Mouse (Mus musculus) heart, embryonic 11.5 days (tissue): ENCODE results near the gene Gcnt3. TPM values are rescaled to one million over a fixed set of nuclear protein-coding genes. Genes with fewer than 3 reads are reported as not detected.

ENCODE experiments used
- ATAC-seq: fragments of 200-750 bp; cut with Nextera tagmentation; replicated peaks from 2 replicates; pipeline ENCODE4 v1.8.0; 2017; ENCODE audit warnings: moderate library complexity; ENCODE audit not compliant: insufficient number of reproducible peaks, low FRiP score, low TSS enrichment
- H3K27ac ChIP-seq: fragments of 300-500 bp; sonication (generic); 2 replicates; pipeline ENCODE4 v1.5.1; 2014; ENCODE audit warnings: mild to moderate bottlenecking, low read depth, low read length
- H3K27me3 ChIP-seq: fragments of 300-500 bp; sonication (generic); 2 replicates; pipeline ENCODE4 v1.6.1; 2014; ENCODE audit warnings: mild to moderate bottlenecking, low read length, mixed read lengths; ENCODE audit not compliant: control insufficient read depth, insufficient read depth
- H3K36me3 ChIP-seq: fragments of 300-500 bp; sonication (generic); 2 replicates; pipeline ENCODE4 v1.6.1; 2014; ENCODE audit warnings: mild to moderate bottlenecking, low read length, moderate library complexity, mixed read lengths; ENCODE audit not compliant: control insufficient read depth, insufficient read depth
- H3K4me1 ChIP-seq: fragments of 300-500 bp; sonication (generic); 2 replicates; pipeline ENCODE4 v1.6.1; 2014; ENCODE audit warnings: low read length; ENCODE audit not compliant: control insufficient read depth, insufficient read depth
- H3K4me2 ChIP-seq: fragments of 300-500 bp; sonication (generic); 2 replicates; pipeline ENCODE4 v1.6.1; 2014; ENCODE audit warnings: mild to moderate bottlenecking, moderate library complexity
- H3K4me3 ChIP-seq: fragments of 300-500 bp; sonication (generic); 2 replicates; pipeline ENCODE4 v1.5.1; 2014; ENCODE audit warnings: low read depth, low read length
- H3K9ac ChIP-seq: fragments of 300-500 bp; sonication (generic); 2 replicates; pipeline ENCODE4 v1.6.1; 2014; ENCODE audit warnings: mild to moderate bottlenecking, low read depth, low read length, moderate library complexity
- H3K9me3 ChIP-seq: fragments of 300-500 bp; sonication (generic); replicated peaks from 2 replicates; pipeline ENCODE4 v1.6.1; 2016; ENCODE audit warnings: low read length; ENCODE audit not compliant: control insufficient read depth
- WGBS: fragments of 180-500 bp; shearing (Covaris S2); extraction: QIAGEN DNeasy Blood & Tissue Kit; methylation state at CpG from one replicate; pipeline ENCODE4 v1.1.7; 2014; ENCODE audit not compliant: insufficient replicate concordance; 5-methylcytosine and 5-hydroxymethylcytosine counted together
- polyA plus RNA-seq: library from polyadenylated mRNA; unstranded; fragments of >200 nt; fragmentation: Nextera tagmentation; extraction: Ambion mirVana; gene quantifications from 2 replicates; pipeline ENCODE4 v1.2.1, GENCODE M21; 2014

Gene Gcnt3
- polyA plus RNA-seq, 1 experiment from 2014 or later: not detected

DNA sequence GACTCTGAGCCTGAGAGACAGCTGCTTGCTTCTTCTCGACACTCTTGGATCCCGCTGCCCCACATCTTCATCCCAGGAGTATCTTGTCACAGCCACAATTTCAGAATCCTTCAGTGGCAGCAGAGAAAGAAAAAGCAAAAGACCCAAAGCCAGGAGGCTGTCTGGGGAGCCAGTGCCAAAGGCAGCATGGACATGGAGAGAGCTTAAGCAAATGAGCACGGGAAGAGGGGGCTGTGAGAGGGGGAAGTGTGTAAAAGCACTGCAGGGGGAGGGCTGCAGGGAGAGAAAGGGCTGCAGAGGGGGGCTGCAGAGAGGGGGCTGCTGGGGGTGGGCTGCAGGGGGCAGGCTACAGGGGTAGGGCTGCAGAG is 11.5 kb upstream of the Gcnt3 start:
- no peak overlapping the region for H3K4me2 ChIP-seq
- H3K4me1 ChIP-seq: peaks cover 2% of the 10 kb centered on the region; the same call in 1 of the 2 replicates
- no peaks in the 10 kb centered on the region for H3K9me3 ChIP-seq
- H3K4me3 ChIP-seq: no peak overlapping the region
- no peaks in the 10 kb centered on the region for H3K36me3 ChIP-seq
- H3K27me3 ChIP-seq: no peaks in the 10 kb centered on the region
- no peak for ATAC-seq
- no peak overlapping the region for H3K27ac ChIP-seq
- WGBS: 34% methylated on average over 3 of the region's 3 CpGs
- H3K9ac ChIP-seq: no peak overlapping the region

DNA sequence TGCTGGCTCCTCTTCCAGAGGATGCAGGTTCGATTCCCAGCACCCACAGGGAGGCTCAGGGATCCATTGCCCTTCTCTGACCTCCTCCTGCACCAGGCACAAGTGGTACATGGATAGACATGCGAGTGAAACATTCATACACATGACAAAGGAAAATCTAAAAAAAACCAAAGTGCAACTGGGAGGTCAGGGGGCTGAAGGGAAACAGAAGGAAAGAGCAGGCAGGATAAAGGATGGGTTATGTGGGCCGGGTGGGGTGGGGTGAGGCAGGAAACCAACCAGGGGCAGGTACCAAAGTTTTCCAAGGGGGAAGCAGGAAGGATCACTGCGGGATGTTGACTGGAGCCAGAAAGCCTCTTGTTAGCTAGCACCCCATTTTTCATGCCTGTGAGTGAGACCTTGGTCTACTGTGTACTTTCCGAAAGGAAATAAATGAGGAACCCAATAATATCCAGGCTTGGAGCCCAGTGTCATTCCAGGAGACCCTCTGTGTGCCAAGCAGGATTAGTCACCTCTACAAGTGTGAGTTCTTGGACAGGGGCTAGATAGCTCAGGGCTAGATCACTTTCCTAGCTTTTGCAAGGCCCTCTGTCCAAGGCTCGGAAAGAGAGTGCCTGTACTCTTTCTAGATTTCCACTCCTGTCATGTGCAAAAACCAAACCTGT is 11.0 kb upstream of the Gcnt3 start:
- Histone ChIP-seq H3K4me2 (no peak overlapping the region), H3K4me1 (peaks cover 2% of the 10 kb centered on the region; the same call in 1 of the 2 replicates), H3K27me3 (no peaks in the 10 kb centered on the region), H3K9me3 (no peaks in the 10 kb centered on the region), H3K27ac (no peak overlapping the region), H3K36me3 (no peaks in the 10 kb centered on the region), H3K4me3 (no peak overlapping the region), H3K9ac (no peak overlapping the region)
- ATAC-seq: no peak
- 50% methylated on average over 6 of the region's 6 CpGs for WGBS

DNA sequence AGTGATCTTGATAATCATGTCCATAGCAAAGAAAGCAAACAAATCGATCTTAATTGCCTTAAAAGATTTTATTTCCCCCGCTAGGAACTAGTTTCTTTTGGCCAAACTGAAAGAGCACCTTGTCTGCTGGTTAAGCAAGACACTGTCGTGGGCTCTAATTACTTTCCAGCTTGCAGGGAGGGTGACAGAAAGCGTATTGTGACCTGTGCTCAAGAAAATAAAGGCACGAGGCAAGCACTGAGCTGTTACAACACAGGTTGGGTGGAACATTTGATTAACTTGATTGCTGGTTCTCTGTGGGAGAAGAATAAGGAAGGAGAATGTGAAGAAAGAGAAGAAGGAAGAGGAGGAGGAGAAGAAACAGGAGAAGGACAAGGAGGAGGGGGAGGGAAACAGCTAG is 10.4 kb upstream of the Gcnt3 start:
- H3K4me3 ChIP-seq: no peak overlapping the region
- H3K4me2 ChIP-seq: no peak overlapping the region
- no peaks in the 10 kb centered on the region for H3K36me3 ChIP-seq
- no peaks in the 10 kb centered on the region for H3K9me3 ChIP-seq
- H3K27me3 ChIP-seq: no peaks in the 10 kb centered on the region
- no peak for ATAC-seq
- H3K27ac ChIP-seq: no peak overlapping the region
- 51% methylated on average over 5 of the region's 5 CpGs for WGBS
- H3K4me1 ChIP-seq: peaks cover 2% of the 10 kb centered on the region; the same call in 1 of the 2 replicates
- H3K9ac ChIP-seq: no peak overlapping the region

DNA sequence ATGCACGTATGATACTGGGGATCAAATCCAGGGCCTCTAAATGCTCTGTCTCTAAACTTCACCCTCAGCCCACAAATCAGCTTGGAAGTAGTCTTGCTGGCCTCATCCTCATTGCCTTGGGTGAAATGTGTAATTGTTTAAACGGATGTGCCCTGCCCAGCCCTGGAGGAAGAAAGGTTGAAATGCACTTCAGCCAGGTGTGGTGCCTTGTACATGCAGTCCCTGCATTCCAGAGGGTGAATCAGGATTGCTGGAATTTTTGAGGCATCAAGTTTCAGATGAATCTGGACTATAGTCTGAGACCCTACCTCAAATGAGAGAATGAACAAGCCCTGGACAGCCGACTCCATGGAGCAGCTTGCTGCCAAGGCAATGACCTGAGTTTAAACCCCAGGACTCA is 10.0 kb upstream of the Gcnt3 start:
- Histone ChIP-seq H3K9ac (no peak overlapping the region), H3K4me3 (no peak overlapping the region), H3K27ac (no peak overlapping the region), H3K36me3 (no peaks in the 10 kb centered on the region), H3K4me1 (peaks cover 2% of the 10 kb centered on the region; the same call in 1 of the 2 replicates), H3K27me3 (no peaks in the 10 kb centered on the region), H3K4me2 (no peak overlapping the region), H3K9me3 (no peaks in the 10 kb centered on the region)
- no peak for ATAC-seq
- 62% methylated on average over 3 of the region's 3 CpGs for WGBS

DNA sequence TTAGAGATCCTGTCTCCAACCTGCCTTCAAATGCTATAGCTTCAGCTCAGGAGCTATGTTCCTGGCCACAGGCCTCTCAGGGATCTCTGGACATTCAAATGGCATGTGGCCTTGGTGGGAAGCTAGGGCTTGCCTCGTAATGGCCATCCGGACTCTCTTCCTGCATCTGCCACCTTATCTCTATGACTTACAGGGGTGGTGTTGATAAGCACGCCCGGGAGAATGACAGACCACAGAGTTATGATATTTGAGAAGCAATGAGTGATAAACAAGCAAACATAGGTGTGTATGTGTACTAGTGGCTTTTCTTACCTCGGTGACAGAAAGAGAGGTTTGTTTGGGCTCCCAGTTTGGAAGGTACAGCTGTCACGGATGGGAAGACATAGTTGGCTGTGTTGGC is 8.4 kb upstream of the Gcnt3 start:
- Histone ChIP-seq H3K9me3 (no peaks in the 10 kb centered on the region), H3K4me3 (no peak overlapping the region), H3K4me1 (peaks cover 2% of the 10 kb centered on the region; the same call in 1 of the 2 replicates), H3K36me3 (no peaks in the 10 kb centered on the region), H3K27ac (no peak overlapping the region), H3K9ac (no peak overlapping the region), H3K27me3 (no peaks in the 10 kb centered on the region), H3K4me2 (no peak overlapping the region)
- 37% methylated on average over 6 of the region's 6 CpGs for WGBS
- ATAC-seq: no peak

DNA sequence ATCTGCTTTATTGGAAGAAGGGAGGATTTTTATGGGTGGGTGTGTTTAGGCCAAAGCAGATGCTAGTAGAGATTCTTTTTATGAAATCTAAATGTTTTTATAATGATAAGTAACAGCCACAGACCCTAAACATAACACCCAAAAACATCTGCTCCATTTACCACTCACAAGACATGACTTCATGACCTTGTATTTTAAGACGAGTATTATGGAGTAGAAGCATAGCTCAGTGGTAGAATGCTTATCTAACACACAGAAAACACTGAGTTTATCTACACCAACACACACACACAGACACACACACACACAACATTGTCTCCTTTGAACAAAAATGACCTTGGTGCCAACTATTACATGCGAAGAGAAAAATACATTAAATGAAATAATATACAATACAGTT is 7.0 kb upstream of the Gcnt3 start:
- Histone ChIP-seq H3K9me3 (no peaks in the 10 kb centered on the region), H3K36me3 (no peaks in the 10 kb centered on the region), H3K4me3 (no peak overlapping the region), H3K9ac (no peak overlapping the region), H3K27ac (no peak overlapping the region), H3K4me2 (no peak overlapping the region), H3K27me3 (no peaks in the 10 kb centered on the region), H3K4me1 (peaks cover 2% of the 10 kb centered on the region; the same call in 1 of the 2 replicates)
- no peak for ATAC-seq
- WGBS: 56% methylated on average over 2 of the region's 2 CpGs

DNA sequence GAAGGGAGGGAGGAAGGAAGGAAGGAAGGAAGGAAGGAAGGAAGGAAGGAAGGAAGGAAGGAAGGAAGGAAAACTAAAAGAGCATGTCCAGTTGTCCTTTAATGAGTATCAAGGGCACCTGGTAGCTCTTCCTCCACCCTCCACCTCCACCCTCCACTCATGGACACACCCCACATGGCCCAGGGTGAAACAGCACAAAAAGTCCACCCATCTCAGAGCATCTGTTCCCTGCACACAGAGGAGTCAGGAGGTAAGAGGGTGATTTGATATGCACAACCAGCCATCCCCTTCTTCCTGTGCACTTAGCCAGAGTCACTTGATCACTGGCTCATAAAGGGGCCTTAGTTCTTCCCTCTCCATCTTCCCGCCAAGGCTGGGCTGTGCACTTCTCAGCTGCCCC is 5.0 kb upstream of the Gcnt3 start:
- H3K4me3 ChIP-seq: no peak overlapping the region
- WGBS: 70% methylated on average over 1 of the region's 1 CpGs
- no peak overlapping the region for H3K9ac ChIP-seq
- no peaks in the 10 kb centered on the region for H3K36me3 ChIP-seq
- no peaks in the 10 kb centered on the region for H3K9me3 ChIP-seq
- no peaks in the 10 kb centered on the region for H3K27me3 ChIP-seq
- ATAC-seq: no peak
- no peak overlapping the region for H3K4me2 ChIP-seq
- no peaks in the 10 kb centered on the region for H3K4me1 ChIP-seq
- no peak overlapping the region for H3K27ac ChIP-seq

DNA sequence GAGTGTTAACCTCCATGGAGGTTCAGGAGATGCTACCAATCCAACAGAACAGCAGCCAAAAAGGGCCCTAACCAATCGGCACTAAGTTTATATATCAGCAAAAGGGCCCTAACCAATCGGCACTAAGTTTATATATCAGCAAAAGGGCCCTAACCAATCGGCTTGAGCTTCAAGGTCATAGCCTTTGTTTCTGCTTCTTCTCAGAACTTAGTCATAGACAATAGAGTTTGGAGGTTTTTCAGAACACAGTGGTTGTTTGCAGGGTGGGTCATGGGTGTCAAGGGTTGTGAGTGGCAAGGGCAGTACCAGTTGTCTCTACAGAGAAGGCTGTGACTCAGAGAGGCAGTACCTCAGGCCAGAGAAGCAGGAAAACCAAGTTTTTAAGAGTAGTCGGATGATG is 4.2 kb upstream of the Gcnt3 start:
- WGBS: 85% methylated on average over 4 of the region's 4 CpGs
- H3K9ac ChIP-seq: no peak overlapping the region
- no peaks in the 10 kb centered on the region for H3K27me3 ChIP-seq
- H3K36me3 ChIP-seq: no peaks in the 10 kb centered on the region
- no peak for ATAC-seq
- no peaks in the 10 kb centered on the region for H3K4me1 ChIP-seq
- H3K9me3 ChIP-seq: no peaks in the 10 kb centered on the region
- H3K27ac ChIP-seq: no peak overlapping the region
- H3K4me2 ChIP-seq: no peak overlapping the region
- no peak overlapping the region for H3K4me3 ChIP-seq

DNA sequence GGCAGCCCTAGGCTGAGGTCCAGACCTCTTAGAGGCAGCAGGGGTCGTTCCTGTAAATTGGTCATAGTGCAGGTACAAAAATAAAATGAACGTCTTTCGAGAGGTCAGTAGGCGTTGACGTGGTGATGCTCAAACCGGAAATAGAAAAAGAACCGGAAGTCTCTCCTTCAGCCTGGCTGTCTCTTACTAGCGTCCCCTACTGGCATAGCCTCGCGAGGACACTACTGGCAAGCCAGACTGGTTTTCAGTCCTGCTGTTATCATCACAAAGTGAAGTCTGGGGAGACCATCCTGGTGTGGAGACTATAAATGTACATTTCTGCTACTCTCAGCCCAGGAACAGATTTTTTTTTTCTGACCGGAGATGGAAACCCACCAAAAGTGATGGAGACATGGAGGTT is 2.7 kb upstream of the Gcnt3 start:
- 73% methylated on average over 11 of the region's 11 CpGs for WGBS
- Histone ChIP-seq H3K9ac (no peak overlapping the region), H3K36me3 (no peaks in the 10 kb centered on the region), H3K4me3 (no peak overlapping the region), H3K4me2 (no peak overlapping the region), H3K9me3 (no peaks in the 10 kb centered on the region), H3K4me1 (0 out of 2 replicates have a peak, but pooled peaks cover 2% of the 10 kb centered on the region), H3K27me3 (no peaks in the 10 kb centered on the region), H3K27ac (no peak overlapping the region)
- ATAC-seq: no peak
